Mouse (Mus musculus): ENCODE measurements around the gene Snrk. TPM values are rescaled to one million over a fixed set of nuclear protein-coding genes. Genes with fewer than 3 reads are reported as not detected.

Snrk gene
- polyA plus RNA-seq (2015; fragmentation: Nextera tagmentation; extraction: Ambion mirVana) = 46.1 and 49.4 TPM in 2 replicates

DNA sequence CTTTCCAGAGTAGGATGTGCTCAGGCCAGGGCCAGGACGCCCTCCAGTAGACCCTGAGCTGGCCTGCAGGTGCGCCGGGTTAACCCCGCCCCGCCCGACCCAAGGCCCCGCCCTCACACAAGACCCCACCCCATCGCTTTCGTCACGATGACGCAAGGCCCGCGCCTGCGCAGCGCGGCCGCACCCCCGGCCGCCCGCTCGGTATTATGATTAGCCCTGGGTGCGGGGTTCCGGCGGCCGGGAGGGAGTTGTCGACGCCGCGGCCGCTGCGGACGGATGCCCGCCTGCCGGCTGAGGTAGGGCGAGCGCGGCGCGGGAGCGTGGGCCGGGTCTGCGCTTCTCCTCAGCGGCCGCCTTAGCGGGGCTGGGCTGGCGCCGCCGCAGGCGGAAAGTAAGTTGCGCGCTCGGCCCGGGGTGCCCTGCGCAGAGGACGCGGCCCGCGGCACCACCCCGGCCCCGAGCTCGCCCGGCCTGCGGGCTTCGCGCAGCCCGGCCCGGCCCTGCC is at the start of gene Snrk:
Snrk (plus strand) TSS at position 155 of the 505 bp plus-strand sequence.
- Histone ChIP-seq H3K9me3 (no peaks in the 10 kb centered on the region), H3K4me1 (replicated peaks) (peaks cover 4% of the 10 kb centered on the region), H3K27me3 (replicated peaks) (no peaks in the 10 kb centered on the region), H3K9ac (peak within 1 kb of the TSS; percentile 96), H3K4me3 (replicated peaks) (peak within 1 kb of the TSS; percentile 91), H3K27ac (peak within 1 kb of the TSS; percentile 93), H3K36me3 (no peaks in the 10 kb centered on the region), H3K4me2 (replicated peaks) (peak within 1 kb of the TSS; percentile 69)
- peak; percentile 96 for ATAC-seq
- WGBS = under 1% methylated on average over 52 of the region's 67 CpGs

DNA sequence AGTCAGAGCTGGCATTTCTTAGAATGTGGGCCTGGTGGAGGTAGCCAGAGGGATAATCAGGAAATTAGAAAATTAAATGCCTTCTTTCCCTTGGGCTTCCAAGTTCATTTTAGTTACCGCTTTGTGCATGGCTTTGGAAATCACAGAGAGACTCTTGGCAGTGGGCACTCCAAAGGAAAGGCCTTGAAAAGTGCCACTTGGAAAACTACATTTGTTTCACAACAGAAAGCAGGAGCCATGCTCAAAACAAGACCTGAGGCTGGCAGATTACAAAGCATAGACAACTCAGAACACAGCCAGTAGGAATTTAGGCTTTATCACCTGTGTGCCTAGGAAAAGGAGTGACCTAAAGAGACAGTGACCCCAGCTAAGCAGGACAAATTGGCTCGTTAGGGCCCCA is 49.4 kb upstream of the Snrk start:
- Histone ChIP-seq H3K9me3 (no peaks in the 10 kb centered on the region), H3K27me3 (replicated peaks) (no peaks in the 10 kb centered on the region), H3K4me2 (replicated peaks) (no peak overlapping the region), H3K4me1 (replicated peaks) (no peaks in the 10 kb centered on the region), H3K27ac (no peak overlapping the region), H3K4me3 (replicated peaks) (no peak overlapping the region), H3K36me3 (no peaks in the 10 kb centered on the region), H3K9ac (no peak overlapping the region)
- ATAC-seq = no peak
- WGBS = 74% methylated on average over 2 of the region's 2 CpGs

DNA sequence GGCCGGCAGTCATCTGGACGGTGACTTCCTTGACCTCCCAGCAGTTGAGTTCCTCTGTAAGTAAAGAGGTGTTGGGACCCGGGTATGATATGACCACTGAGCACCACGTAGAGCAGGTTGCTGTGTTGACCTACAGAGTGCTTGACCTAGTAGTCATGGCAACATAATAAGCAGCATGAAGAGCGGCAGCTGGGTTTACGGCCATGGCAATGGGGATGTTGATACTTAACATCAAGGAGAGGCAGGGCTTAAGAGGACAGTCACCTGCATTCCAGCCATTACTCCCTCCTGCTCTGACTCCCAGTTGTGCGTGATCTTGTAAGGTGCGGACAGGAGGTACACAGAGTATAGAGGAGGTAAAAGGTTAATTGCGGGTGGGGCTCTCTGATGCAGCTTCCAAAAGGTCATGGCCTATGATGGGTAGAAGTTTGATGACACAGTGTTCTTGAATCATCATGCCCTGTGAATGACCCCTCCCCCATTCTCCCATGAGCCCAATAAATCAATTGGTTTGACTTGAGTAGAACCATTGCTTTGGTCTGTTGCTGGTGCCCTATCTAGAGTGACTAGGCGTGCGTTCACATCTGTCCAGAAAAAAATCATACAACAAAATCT is 47.4 kb upstream of the Snrk start:
- ATAC-seq = 0 out of 2 replicates have a peak, but pooled peaks have one; percentile 34
- Histone ChIP-seq H3K4me3 (replicated peaks) (no peak overlapping the region), H3K9me3 (no peaks in the 10 kb centered on the region), H3K4me1 (replicated peaks) (no peaks in the 10 kb centered on the region), H3K9ac (no peak overlapping the region), H3K27me3 (replicated peaks) (no peaks in the 10 kb centered on the region), H3K36me3 (no peaks in the 10 kb centered on the region), H3K4me2 (replicated peaks) (no peak overlapping the region), H3K27ac (no peak overlapping the region)
- WGBS = 57% methylated on average over 11 of the region's 11 CpGs

DNA sequence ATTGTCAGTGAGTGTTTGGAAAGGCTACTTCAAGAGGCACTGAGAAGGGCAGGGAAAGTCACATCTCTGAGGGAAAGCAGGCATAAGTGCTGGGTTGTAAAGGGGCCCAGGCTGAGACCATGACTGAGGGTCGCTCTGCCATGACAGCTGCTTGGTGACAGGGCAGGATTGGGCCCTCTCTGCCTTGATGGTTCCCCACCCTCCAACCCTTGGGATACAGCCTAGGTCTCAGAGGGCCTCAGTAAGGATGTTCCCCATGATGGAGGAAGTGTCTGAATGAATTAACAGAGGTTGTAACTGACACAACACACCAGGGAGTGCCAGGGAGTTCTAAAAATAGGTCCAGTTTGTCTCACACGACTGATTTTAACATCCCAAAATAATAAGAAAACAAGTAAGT is 43.1 kb upstream of the Snrk start:
- Histone ChIP-seq H3K4me3 (replicated peaks) (no peak overlapping the region), H3K27me3 (replicated peaks) (no peaks in the 10 kb centered on the region), H3K9ac (no peak overlapping the region), H3K4me2 (replicated peaks) (no peak overlapping the region), H3K27ac (no peak overlapping the region), H3K4me1 (replicated peaks) (no peaks in the 10 kb centered on the region), H3K9me3 (no peaks in the 10 kb centered on the region), H3K36me3 (no peaks in the 10 kb centered on the region)
- ATAC-seq = no peak
- WGBS = 50% methylated on average over 2 of the region's 2 CpGs

DNA sequence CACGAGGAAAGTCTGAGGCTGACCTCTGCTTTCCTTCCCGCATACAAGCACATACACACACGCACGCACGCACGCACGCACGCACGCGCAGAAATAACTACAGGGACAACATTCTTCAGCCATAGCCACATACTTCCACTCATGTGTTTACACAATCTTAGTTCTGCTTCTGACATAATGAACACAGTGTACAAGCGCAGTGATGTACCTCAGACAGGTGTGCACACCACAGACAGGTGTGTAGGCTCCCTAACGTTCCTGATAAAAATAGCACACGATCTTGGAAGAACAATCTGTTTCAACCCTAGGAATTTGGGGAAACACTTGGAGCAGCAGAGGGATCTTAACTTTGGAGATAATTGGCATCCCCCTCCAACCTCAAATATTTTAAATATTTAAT is 42.5 kb upstream of the Snrk start:
- no peaks in the 10 kb centered on the region for H3K4me1 ChIP-seq (replicated peaks)
- H3K36me3 ChIP-seq = no peaks in the 10 kb centered on the region
- H3K9ac ChIP-seq = no peak overlapping the region
- WGBS = 87% methylated on average over 13 of the region's 13 CpGs
- no peak for ATAC-seq
- no peaks in the 10 kb centered on the region for H3K27me3 ChIP-seq (replicated peaks)
- H3K9me3 ChIP-seq = no peaks in the 10 kb centered on the region
- H3K4me3 ChIP-seq (replicated peaks) = no peak overlapping the region
- no peak overlapping the region for H3K27ac ChIP-seq
- H3K4me2 ChIP-seq (replicated peaks) = no peak overlapping the region

DNA sequence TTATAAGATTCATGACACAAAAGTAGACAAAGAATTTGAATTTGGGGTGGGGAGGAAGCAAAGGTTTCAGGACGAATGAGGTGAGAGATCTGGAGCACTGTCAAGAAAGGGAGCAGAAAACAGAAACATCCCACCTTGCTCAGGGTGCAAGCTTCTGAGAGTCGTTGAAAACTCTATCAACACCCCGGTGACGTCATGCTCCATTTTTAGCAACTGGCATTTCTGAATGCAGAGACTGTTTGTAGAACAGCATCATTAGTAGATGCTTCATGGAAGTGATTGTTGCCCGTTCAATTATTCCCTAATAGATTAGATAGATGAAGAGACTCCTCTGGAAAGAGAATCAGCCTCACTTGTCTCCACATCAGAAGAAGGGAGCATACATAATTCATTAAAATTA is 38.6 kb upstream of the Snrk start:
- Histone ChIP-seq H3K4me1 (replicated peaks) (no peaks in the 10 kb centered on the region), H3K4me2 (replicated peaks) (no peak overlapping the region), H3K27me3 (replicated peaks) (no peaks in the 10 kb centered on the region), H3K27ac (no peak overlapping the region), H3K9ac (no peak overlapping the region), H3K36me3 (no peaks in the 10 kb centered on the region), H3K9me3 (no peaks in the 10 kb centered on the region), H3K4me3 (replicated peaks) (no peak overlapping the region)
- ATAC-seq = no peak
- WGBS = 74% methylated on average over 5 of the region's 5 CpGs

DNA sequence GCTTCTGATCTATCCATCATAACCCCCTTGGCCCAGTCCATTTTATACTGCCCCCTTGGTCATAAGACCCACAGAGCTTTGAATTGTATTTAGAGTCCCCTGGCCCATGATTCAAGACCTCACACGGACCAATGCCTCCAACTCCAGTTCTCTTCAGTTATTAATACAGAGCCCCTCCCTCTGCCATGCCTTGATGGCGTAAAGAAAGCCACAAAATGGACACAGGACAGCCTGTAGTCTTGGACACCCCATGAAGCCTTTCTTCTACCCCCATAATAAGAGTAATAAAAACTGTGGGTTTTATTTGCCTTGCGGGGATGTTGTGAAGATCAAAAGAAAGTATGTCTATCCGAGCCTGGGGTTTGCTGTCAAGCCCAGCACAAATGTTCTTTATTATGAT is 33.4 kb upstream of the Snrk start:
- Histone ChIP-seq H3K4me3 (replicated peaks) (no peak overlapping the region), H3K4me2 (replicated peaks) (no peak overlapping the region), H3K4me1 (replicated peaks) (peaks cover 13% of the 10 kb centered on the region), H3K36me3 (no peaks in the 10 kb centered on the region), H3K27ac (no peak overlapping the region; the same call in 1 of the 2 replicates), H3K27me3 (replicated peaks) (no peaks in the 10 kb centered on the region), H3K9ac (no peak overlapping the region), H3K9me3 (no peaks in the 10 kb centered on the region)
- 62% methylated on average over 4 of the region's 4 CpGs for WGBS
- no peak for ATAC-seq

DNA sequence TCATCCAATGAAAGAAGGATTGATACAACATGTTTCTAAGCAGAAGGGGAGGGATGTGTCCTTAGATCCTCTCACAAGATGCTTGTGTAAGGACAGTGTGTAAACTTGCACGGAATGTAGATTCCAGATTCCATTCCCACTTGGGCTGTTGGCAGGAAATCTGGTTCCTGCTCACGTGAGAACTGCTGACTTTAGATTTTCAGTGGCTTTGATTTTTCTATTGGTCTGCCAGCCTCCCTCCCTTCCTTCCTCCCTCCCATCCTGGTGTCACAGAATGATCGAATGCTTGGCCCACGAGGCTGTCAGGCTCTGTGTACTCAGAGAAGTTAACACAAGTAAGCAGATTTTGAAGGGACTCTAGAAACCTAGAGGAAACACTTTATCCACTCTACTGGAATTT is 32.9 kb upstream of the Snrk start:
- Histone ChIP-seq H3K4me3 (replicated peaks) (no peak overlapping the region), H3K9me3 (no peaks in the 10 kb centered on the region), H3K9ac (no peak overlapping the region), H3K4me1 (replicated peaks) (peaks cover 13% of the 10 kb centered on the region), H3K4me2 (replicated peaks) (no peak overlapping the region), H3K36me3 (no peaks in the 10 kb centered on the region), H3K27me3 (replicated peaks) (no peaks in the 10 kb centered on the region), H3K27ac (peak overlapping the region; percentile 72; the same call in 1 of the 2 replicates)
- peak; percentile 44; the same call in 1 of the 2 replicates for ATAC-seq
- WGBS = 15% methylated on average over 4 of the region's 4 CpGs

DNA sequence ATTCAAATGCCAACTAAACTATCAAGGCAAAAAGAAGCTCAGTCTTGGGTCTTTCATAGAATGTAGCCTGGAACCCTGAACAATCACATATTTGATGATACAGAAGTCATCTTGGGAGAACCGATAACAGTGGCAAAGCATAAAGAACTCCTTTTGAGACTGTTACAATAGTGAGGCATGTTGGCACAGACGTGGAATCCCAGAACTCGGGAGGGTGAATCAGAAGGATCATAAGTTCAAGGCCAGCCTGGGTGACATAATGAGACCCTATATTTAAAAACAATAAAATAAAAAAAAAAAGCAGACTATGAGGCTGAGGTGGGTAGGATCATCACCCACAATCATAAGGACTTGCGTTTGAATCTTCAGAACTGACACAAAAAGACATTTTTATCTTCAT is 32.4 kb upstream of the Snrk start:
- Histone ChIP-seq H3K4me3 (replicated peaks) (no peak overlapping the region), H3K36me3 (no peaks in the 10 kb centered on the region), H3K9me3 (no peaks in the 10 kb centered on the region), H3K4me1 (replicated peaks) (peaks cover 13% of the 10 kb centered on the region), H3K9ac (no peak overlapping the region), H3K4me2 (replicated peaks) (no peak overlapping the region), H3K27me3 (replicated peaks) (no peaks in the 10 kb centered on the region), H3K27ac (peak overlapping the region; percentile 72)
- no peak for ATAC-seq
- WGBS = 63% methylated on average over 4 of the region's 4 CpGs

DNA sequence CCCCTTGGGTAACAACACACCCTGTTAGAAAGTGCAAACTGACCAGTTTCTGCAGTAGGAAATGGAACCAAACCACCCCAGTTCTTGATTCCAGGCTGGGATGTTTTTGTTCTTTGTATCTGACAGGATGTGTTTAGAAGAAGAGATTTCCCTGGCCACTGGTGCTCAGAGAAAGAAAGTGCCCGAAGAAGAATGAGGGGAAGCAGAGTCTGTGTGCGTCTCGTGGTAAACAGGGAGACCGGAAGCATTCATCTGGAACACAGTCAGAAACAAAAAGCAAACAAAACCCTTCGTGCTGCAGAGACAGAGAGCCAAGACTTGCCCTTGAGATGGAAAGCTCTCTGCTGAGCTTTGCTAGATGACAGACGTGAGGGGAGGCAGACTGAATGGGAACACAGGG is 32.0 kb upstream of the Snrk start:
- Histone ChIP-seq H3K9me3 (no peaks in the 10 kb centered on the region), H3K9ac (no peak overlapping the region), H3K4me2 (replicated peaks) (no peak overlapping the region), H3K27ac (peak overlapping the region; percentile 72), H3K4me3 (replicated peaks) (no peak overlapping the region), H3K36me3 (no peaks in the 10 kb centered on the region), H3K4me1 (replicated peaks) (peaks cover 13% of the 10 kb centered on the region), H3K27me3 (replicated peaks) (no peaks in the 10 kb centered on the region)
- WGBS = 9% methylated on average over 6 of the region's 6 CpGs
- ATAC-seq = peak; percentile 55

DNA sequence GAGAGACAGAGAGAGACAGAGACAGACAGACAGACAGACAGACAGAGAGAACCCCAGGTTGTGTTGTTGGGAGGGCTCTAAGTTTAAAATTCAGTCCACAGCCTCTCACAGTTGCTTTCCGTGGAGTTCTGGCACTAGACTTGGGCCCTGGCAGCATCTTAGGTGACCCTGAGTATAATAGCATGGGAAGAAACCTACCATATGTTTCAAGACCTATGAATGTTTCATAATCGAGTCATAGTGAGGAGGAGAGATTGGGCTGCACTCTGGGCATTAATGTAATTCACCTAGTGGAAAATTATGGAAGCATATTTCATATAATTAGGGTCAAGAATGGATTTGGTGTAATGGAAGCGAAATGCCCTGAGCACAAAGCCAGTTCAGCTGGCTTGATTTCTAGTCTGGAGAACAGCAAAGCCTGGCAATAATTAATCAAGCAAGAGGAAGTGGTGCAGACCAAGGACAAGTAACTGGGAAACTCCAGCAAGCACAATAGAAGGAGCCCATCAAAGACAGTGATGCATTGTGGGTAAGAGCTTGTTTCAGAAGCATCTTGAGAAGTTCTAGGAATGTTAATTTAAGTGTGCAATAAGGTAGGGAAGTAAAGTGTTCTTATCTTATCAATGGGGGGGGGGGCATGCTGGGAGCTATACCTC is 31.4 kb upstream of the Snrk start:
- Histone ChIP-seq H3K27ac (peak overlapping the region; percentile 72), H3K9me3 (no peaks in the 10 kb centered on the region), H3K27me3 (replicated peaks) (no peaks in the 10 kb centered on the region), H3K4me1 (replicated peaks) (peaks cover 13% of the 10 kb centered on the region), H3K4me3 (replicated peaks) (no peak overlapping the region), H3K36me3 (no peaks in the 10 kb centered on the region), H3K9ac (no peak overlapping the region), H3K4me2 (replicated peaks) (no peak overlapping the region)
- WGBS = 62% methylated on average over 3 of the region's 3 CpGs
- 0 out of 2 replicates have a peak, but pooled peaks have one; percentile 37 for ATAC-seq

DNA sequence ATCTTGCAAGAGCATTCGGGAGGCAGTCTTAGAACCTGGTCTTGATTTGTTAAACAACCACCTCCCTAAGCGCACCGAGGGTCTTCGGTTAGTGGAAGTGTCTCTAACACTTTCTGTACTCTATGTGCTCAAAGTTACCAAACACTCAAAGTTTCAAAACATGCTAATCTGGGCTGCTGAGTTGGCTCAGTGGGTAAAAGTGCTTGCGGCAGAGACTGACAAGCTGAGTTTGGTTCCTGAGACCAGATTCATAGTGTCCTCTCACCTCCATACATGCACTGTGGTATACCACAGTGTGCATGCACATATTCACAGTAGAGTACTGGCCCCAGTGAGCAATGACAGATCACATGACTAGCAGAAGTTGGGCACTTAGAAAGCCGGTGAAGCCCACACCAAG is 30.0 kb upstream of the Snrk start:
- H3K36me3 ChIP-seq = no peaks in the 10 kb centered on the region
- H3K4me2 ChIP-seq (replicated peaks) = no peak overlapping the region
- H3K9me3 ChIP-seq = no peaks in the 10 kb centered on the region
- ATAC-seq = no peak
- peaks cover 21% of the 10 kb centered on the region for H3K4me1 ChIP-seq (replicated peaks)
- no peak overlapping the region for H3K4me3 ChIP-seq (replicated peaks)
- no peaks in the 10 kb centered on the region for H3K27me3 ChIP-seq (replicated peaks)
- WGBS = 94% methylated on average over 6 of the region's 6 CpGs
- H3K27ac ChIP-seq = no peak overlapping the region
- no peak overlapping the region for H3K9ac ChIP-seq

DNA sequence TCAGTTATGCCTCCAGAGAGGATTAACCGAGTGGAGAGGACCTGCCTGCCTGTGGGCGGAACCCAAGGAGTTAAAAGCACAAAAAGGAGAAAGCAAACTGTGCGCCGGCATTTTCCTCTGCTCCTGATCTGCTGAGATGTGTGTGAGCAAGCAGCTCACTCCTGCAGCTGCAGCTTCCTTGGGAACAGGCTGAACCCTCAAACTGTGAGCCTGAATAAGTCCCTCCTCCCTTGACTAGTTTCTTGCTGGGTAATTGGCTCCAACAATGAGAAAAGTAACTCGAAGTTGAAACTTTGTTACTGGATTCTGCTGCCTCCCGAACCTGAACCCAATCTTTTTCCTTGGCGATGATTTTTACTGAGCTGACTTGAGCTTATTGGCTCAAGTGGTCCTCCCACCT is 25.9 kb upstream of the Snrk start:
- H3K27ac ChIP-seq = peak overlapping the region; percentile 37; the same call in 1 of the 2 replicates
- H3K4me1 ChIP-seq (replicated peaks) = 0 out of 2 replicates have a peak, but pooled peaks cover 7% of the 10 kb centered on the region
- no peaks in the 10 kb centered on the region for H3K27me3 ChIP-seq (replicated peaks)
- no peak overlapping the region for H3K4me2 ChIP-seq (replicated peaks)
- H3K4me3 ChIP-seq (replicated peaks) = no peak overlapping the region
- 56% methylated on average over 7 of the region's 7 CpGs for WGBS
- no peaks in the 10 kb centered on the region for H3K36me3 ChIP-seq
- no peaks in the 10 kb centered on the region for H3K9me3 ChIP-seq
- no peak for ATAC-seq
- H3K9ac ChIP-seq = no peak overlapping the region

All from intestine, embryonic 15.5 days (tissue).